Mouse (Mus musculus): ENCODE results near the gene Ubald1. TPM values are rescaled to one million over a fixed set of nuclear protein-coding genes. Genes with fewer than 3 reads are reported as not detected.

The Ubald1 gene
- polyA plus RNA-seq, 1 experiment from 2014 or later = 30.2 TPM

DNA sequence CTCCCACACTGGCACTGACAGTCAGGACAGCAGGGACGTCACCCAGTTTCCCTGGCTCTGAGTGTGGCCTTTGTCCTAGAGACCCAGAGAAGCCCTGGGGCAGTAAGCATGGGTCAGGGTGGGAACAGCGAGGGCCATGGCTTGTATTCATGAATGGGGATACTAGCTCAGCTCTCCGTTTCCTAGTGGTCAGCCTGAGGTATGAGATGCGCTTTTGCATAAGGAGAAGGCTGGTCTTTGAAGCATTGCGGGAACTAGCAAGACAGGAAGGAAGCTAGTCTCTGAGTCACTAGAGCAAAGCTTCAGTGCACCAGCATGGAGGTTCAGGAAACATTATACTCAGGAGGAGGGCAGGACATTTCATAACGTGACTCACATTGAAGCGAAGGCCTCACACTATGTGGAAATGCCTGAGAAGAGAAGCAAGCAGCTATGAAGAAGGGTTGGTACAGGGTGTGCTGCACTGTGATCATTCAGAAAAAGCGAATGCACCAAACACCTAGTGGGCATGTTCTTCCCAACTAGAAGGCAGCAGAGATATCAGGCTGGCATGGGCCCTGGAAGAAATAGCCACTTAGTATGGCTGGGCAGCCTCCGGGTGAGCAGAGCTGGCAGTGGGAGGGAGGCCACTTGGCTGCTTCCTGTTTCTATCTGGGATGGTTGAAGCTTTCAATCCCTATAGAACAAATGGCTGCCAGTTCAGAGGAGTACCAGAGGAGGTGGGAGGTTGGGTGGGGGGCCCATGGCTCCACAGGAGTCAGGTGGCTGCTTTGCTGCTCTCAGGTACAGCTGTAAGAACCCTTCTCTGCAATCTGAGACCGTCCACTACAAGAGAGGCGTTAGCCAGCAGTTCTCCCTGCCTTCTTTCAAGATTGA, 33.0 kb upstream of the Ubald1 start:
- ATAC-seq (peak; percentile 94), DNase-seq (ENCODE audit: low read depth, low spot score) (peak; percentile 86)
- no peak for TF ChIP-seq CTCF (IDR thresholded peaks at IDR 0.05)
- CTCF ChIA-PET = interaction anchor here (1.2 to 2.7 kb wide), 18 partner anchors 9 to 150 kb away, joined by 3 to 24 read pairs (median 6); partner anchors contain the start of genes Mgrn1, Nudt16l1 and Ubald1
- POLR2A ChIA-PET = interaction anchor here (0.8 to 2.3 kb wide), 5 partner anchors 17 to 94 kb away, joined by 3 to 8 read pairs (median 7); partner anchors contain the start of genes Mgrn1, Smim22 and Ubald1
- in situ Hi-C loops (cut with MboI; ENCODE audit: low pct_unique_long_range_greater_than_20kb) = no loop called here
- H3K27me3 ChIP-seq = no peaks in the 10 kb centered on the region

DNA sequence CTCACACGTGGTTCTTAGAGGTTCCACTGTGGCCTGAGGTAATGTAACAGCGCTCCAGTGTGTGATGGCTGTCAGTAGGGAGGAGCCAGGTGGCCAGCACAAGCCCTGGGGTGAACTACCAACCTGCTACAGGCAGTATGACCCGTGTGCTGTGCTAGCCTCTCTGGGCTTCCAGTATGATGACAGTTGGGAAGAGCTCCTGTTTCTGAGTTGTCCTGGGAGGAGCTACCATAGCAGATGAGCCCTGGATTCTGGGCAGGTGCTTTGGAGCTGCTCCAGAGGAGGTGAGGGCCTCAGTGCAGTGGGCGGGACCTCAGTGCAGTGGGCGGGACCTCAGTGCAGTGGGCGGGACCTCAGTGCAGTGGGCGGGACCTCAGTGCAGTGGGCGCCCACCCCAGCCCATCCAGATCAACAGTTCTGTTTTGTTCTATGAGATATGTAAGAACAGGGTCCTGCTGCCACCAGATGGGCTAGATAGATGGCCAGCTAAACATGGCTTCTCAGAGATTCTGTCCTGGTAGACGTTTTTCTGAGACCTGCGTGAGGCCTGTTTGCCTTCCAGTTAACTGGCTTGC, 32.0 kb upstream of the Ubald1 start:
- TF ChIP-seq CTCF (IDR thresholded peaks at IDR 0.05) = no peak
- no peak for DNase-seq (ENCODE audit: low read depth, low spot score)
- CTCF ChIA-PET = interaction anchor here (1.6 to 2.7 kb wide), 6 partner anchors 10 to 149 kb away, joined by 4 to 24 read pairs (median 8); partner anchors contain the start of gene Mgrn1
- in situ Hi-C loops (cut with MboI; ENCODE audit: low pct_unique_long_range_greater_than_20kb) = no loop called here
- POLR2A ChIA-PET = interaction anchor here (2.2 to 2.3 kb wide), 2 partner anchors 16 to 26 kb away, joined by 7 to 8 read pairs; partner anchors contain the start of gene Mgrn1
- no peaks in the 10 kb centered on the region for H3K27me3 ChIP-seq
- no peak for ATAC-seq

DNA sequence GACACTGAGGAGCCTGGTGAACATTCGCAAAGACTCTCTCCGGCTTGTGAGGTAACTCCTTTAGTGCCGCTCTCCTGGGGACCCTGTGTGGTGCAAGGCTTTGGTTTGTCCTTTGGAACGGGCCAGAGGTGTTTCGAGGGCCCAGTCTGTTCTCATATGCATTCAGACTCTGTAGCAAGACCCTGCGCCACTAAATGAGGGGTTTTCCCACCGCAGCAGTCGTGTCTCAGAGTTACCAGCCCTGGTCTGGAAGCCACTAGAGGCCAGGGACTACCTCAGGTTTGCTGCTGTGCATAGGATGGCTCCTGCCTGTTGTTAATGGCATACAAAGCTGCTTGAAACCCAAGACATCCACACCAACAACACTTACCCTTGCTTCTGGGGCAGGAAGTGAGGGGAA, 30.6 kb upstream of the Ubald1 start:
- DNase-seq (ENCODE audit: low read depth, low spot score) = no peak
- POLR2A ChIA-PET = no interaction called here
- CTCF ChIA-PET = no interaction called here

DNA sequence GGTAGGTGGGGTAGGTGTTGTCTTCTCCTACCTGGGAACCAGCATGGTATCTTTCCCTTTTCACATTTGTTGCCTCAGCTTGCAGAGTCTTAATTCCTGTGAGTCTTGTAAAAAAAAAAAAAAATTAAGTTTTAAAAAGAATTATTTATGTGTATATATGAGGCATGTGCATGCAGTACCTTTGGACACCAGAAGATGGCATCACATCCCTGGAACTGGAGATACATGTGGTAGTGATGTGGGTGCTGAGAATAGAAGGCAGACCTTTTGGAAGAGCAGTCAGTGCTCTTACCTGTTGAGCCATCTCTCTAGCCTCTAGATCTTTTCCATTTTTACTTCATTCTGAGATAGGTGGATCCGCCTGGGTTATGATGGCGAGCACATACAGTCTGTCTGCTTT, 29.6 kb upstream of the Ubald1 start:
- ChIA-PET POLR2A (no interaction called here), CTCF (interaction anchor here (1.0 kb wide), 1 partner anchor 11 kb away, joined by 3 read pairs; no protein-coding TSS in a partner anchor)
- no peaks in the 10 kb centered on the region for H3K27me3 ChIP-seq
- in situ Hi-C loops (cut with MboI; ENCODE audit: low pct_unique_long_range_greater_than_20kb) = no loop called here
- TF ChIP-seq CTCF (IDR thresholded peaks at IDR 0.05) = no peak
- DNase-seq (ENCODE audit: low read depth, low spot score) (no peak), ATAC-seq (no peak)

More for the DNA sequence above, 30.6 kb upstream of the Ubald1 start:
- no peaks in the 10 kb centered on the region for H3K27me3 ChIP-seq
- ATAC-seq = no peak
- no peak for TF ChIP-seq CTCF (IDR thresholded peaks at IDR 0.05)
- in situ Hi-C loops (cut with MboI; ENCODE audit: low pct_unique_long_range_greater_than_20kb) = no loop called here

DNA sequence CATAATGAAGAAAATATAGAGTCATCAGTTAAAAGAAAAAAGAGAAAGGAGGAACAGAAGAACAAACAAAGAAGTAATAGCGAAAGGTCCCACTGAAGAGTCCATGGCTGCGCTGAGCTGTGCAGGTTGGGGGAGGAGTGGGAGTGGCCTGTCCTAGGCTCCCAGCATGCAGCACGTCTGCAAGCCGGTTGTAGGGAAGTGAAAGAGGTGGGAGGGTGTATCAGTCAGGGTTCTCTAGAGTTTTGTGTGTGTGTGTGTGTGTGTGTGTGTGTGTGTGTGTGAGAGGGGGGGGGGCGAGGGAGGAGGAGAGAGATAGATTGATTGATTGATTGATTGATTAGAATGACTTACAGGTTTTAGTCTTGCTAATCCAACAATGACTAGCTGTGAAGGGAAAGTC, 27.9 kb upstream of the Ubald1 start:
- no peak for TF ChIP-seq CTCF (IDR thresholded peaks at IDR 0.05)
- ATAC-seq = no peak
- CTCF ChIA-PET = no interaction called here
- POLR2A ChIA-PET = interaction anchor here (0.5 kb wide), 1 partner anchor 28 kb away, joined by 6 read pairs; the partner anchor contains the start of gene Ubald1
- no peak for DNase-seq (ENCODE audit: low read depth, low spot score)
- in situ Hi-C loops (cut with MboI; ENCODE audit: low pct_unique_long_range_greater_than_20kb) = no loop called here
- H3K27me3 ChIP-seq = no peaks in the 10 kb centered on the region

DNA sequence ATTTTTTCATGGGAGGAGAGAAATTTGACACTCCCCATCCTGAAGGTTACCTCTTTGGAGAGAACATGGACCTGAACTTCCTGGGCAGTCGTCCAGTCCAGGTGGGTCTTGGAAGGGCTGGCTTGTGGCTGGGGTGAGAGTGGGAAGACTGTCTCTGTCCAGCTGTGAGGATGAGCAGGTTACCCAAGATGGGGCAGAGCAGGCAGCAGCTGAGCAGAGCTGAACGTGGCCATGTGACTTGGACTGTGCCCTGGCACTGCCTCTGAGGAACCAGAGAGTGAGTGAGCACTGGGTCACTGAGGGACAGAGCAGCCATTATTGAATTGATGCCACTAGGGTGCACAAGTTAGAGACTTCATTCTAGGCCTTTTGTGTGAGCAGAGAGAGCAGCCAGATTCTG, 27.3 kb upstream of the Ubald1 start:
- no peaks in the 10 kb centered on the region for H3K27me3 ChIP-seq
- DNase-seq (ENCODE audit: low read depth, low spot score) (no peak), ATAC-seq (no peak)
- TF ChIP-seq CTCF (IDR thresholded peaks at IDR 0.05) = no peak
- CTCF ChIA-PET = interaction anchor here (1.3 kb wide), 1 partner anchor 22 kb away, joined by 3 read pairs; no protein-coding TSS in a partner anchor
- POLR2A ChIA-PET = interaction anchor here (0.5 kb wide), 1 partner anchor 27 kb away, joined by 6 read pairs; the partner anchor contains the start of gene Ubald1
- in situ Hi-C loops (cut with MboI; ENCODE audit: low pct_unique_long_range_greater_than_20kb) = no loop called here

DNA sequence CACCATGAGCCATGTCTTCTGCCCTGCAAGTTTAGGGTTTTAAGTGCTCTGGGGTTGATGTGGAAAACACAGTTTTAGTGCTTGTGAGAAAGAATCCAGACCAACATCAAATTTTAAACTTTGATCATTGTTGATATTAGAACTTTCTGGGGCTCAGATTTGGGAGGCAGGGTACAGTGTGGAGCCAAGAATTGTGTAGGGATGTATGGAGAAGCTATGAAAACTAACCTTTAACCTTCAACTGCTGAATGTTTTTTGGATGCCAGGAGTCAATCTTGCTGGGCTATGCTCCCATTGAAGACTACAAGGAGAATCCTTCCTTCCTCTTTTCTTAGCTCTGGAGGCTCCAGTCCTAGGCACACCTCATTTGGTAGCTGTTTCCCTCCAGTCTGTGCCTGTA, 26.4 kb upstream of the Ubald1 start:
- in situ Hi-C loops (cut with MboI; ENCODE audit: low pct_unique_long_range_greater_than_20kb) = no loop called here
- DNase-seq (ENCODE audit: low read depth, low spot score) (no peak), ATAC-seq (no peak)
- ChIA-PET CTCF (interaction anchor here (1.3 kb wide), 1 partner anchor 21 kb away, joined by 3 read pairs; no protein-coding TSS in a partner anchor), POLR2A (interaction anchor here (0.6 kb wide), 2 partner anchors 28 to 261 kb away, joined by 3 read pairs; no protein-coding TSS in a partner anchor)
- no peaks in the 10 kb centered on the region for H3K27me3 ChIP-seq
- no peak for TF ChIP-seq CTCF (IDR thresholded peaks at IDR 0.05)

DNA sequence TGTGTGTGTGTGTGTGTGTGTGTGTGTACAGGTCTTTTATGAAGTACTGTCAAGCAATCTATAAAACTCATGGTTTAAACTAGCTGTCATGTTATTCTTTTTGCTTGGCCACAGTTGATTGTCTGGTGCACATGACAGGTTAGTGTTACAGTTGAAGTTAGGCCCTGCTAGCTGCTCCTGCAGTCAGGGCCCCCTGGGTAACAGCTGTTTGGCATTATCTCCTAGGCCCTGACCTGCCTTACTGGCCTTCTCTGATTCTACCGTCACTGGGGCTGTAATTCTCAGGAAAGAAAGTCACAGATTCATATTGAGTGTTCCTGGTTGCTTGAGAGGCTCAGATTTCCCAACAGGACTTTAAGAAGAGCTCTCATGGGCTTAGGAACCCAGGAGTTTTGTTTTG, 25.5 kb upstream of the Ubald1 start:
- CTCF ChIA-PET = no interaction called here
- TF ChIP-seq CTCF (IDR thresholded peaks at IDR 0.05) = no peak
- no peaks in the 10 kb centered on the region for H3K27me3 ChIP-seq
- no peak for ATAC-seq
- in situ Hi-C loops (cut with MboI; ENCODE audit: low pct_unique_long_range_greater_than_20kb) = no loop called here
- no peak for DNase-seq (ENCODE audit: low read depth, low spot score)
- POLR2A ChIA-PET = interaction anchor here (1.0 kb wide), 1 partner anchor 15 kb away, joined by 4 read pairs; no protein-coding TSS in a partner anchor

DNA sequence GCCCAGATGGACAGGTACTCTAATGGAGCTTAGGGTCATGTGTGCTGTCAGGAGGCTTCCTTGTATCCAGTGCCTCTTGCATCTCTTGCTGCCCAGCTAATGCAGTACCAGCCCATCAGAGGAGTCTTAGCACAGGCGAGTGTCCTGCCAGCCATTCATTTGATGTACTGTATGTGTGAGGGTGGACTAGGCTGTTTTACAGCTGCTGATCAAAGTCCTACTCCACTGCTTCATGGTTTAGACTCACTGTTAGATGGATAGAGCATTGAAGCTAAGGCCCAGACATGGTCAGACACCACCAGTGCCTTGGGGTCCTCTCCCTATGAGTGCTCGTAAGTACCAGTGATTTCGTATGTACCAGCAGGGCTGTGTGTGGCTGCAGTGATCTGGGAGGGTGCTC, 24.8 kb upstream of the Ubald1 start:
- POLR2A ChIA-PET = interaction anchor here (1.0 kb wide), 1 partner anchor 14 kb away, joined by 4 read pairs; no protein-coding TSS in a partner anchor
- TF ChIP-seq CTCF (IDR thresholded peaks at IDR 0.05) = no peak
- ATAC-seq (no peak), DNase-seq (ENCODE audit: low read depth, low spot score) (no peak)
- H3K27me3 ChIP-seq = no peaks in the 10 kb centered on the region
- in situ Hi-C loops (cut with MboI; ENCODE audit: low pct_unique_long_range_greater_than_20kb) = no loop called here
- CTCF ChIA-PET = no interaction called here

DNA sequence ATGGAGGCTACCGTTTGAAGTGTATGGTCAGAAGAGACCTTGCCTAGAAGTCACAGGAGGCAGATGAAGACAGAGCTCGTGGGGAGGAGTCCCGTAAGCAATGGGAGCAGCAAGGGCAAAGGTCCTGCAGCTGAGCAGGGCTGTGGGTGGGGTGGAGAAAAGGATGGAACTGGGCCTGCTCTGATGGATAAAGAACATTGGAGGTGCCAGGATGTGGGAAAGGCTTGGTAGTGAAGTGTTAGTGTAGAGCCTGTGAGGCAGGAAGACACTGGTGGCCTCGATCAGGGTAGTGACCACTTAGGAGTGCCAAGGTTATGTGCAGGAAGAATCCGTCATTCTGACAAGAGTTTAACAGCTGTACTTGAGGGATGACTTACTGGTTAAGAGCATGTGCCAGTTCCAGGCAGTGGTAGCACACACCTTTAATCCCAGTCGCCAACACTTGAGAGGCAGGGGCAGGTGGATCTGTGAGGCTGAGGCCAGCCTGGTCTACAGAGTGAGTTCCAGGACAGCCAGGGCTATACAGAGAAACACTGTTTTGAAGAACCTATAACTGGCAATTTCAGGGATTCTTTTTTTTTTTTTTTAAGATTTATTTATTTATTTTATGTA, 23.5 kb upstream of the Ubald1 start:
- no peaks in the 10 kb centered on the region for H3K27me3 ChIP-seq

More for the DNA sequence above, 23.5 kb upstream of the Ubald1 start:
- no peak for TF ChIP-seq CTCF (IDR thresholded peaks at IDR 0.05)
- POLR2A ChIA-PET = interaction anchor here (0.6 kb wide), 1 partner anchor 157 kb away, joined by 4 read pairs; no protein-coding TSS in a partner anchor
- no peak for ATAC-seq
- CTCF ChIA-PET = interaction anchor here (1.2 to 1.9 kb wide), 2 partner anchors 10 to 14 kb away, joined by 5 to 8 read pairs; no protein-coding TSS in a partner anchor
- in situ Hi-C loops (cut with MboI; ENCODE audit: low pct_unique_long_range_greater_than_20kb) = no loop called here
- no peak for DNase-seq (ENCODE audit: low read depth, low spot score)

All from Patski (cell line).